Mouse (Mus musculus): ENCODE data around the gene Foxd1.

Gene Foxd1

GRCm38 (mm10) chr13:98354090-98354801, at the start of gene Foxd1:
Foxd1 (plus strand) TSS chr13:98354242.
- in situ Hi-C loops (cut with MboI; ENCODE audit: low sequenced_read_pairs): no loop called here

GRCm38 (mm10) chr13:98305257-98305656, 48.8 kb upstream of the Foxd1 start:
- in situ Hi-C loops (cut with MboI; ENCODE audit: low sequenced_read_pairs): no loop called here

DNA sequence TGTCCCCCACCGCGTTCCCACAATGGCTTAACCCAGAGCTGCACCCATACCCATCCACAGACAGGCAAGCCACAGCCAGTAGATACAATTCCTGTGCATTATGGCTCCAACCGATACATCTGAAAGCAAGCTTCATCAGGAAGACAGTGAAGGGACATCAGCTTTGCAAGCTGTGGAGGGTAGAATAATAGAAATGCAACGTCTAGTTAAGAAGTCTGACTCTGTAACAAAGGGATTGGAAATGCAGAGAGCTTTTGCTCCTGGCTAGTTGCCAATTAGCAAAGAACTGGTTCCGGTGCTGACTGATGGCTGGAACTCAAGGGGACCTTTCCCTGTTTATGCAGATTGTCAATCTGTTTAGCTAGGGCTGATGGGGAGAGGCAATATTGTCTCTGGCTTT, 47.6 kb upstream of the Foxd1 start:
- in situ Hi-C loops (cut with MboI; ENCODE audit: low sequenced_read_pairs): no loop called here

- in situ Hi-C loops (cut with MboI; ENCODE audit: low sequenced_read_pairs): no loop called here
Measured at GRCm38 (mm10) chr13:98306852-98307475, 47.1 kb upstream of the Foxd1 start.

GRCm38 (mm10) chr13:98308004-98308403, 46.0 kb upstream of the Foxd1 start:
- in situ Hi-C loops (cut with MboI; ENCODE audit: low sequenced_read_pairs): no loop called here

GRCm38 (mm10) chr13:98308724-98309123, 45.3 kb upstream of the Foxd1 start:
- in situ Hi-C loops (cut with MboI; ENCODE audit: low sequenced_read_pairs): no loop called here

GRCm38 (mm10) chr13:98311597-98311996, 42.4 kb upstream of the Foxd1 start:
- in situ Hi-C loops (cut with MboI; ENCODE audit: low sequenced_read_pairs): no loop called here

DNA sequence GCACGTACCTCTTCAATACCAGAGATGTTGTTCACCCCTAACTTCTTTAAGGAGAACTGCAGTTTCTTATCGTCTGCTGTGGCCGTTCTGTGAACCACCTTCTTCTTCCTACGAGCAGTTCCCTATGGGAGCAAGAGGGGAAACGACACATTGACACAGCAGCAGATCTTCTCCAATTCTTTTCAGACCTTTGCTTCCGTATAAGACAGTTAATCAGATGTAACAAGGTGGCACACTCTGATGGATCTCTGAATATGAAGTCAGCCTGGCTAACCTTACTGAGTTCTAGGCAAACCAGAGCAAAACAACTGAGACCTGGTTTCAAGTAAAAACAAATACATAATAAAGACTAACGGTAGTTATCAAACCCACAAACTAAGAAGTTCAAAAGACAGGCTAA, 40.4 kb upstream of the Foxd1 start:
- in situ Hi-C loops (cut with MboI; ENCODE audit: low sequenced_read_pairs): no loop called here

GRCm38 (mm10) chr13:98315124-98315523, 38.9 kb upstream of the Foxd1 start:
- in situ Hi-C loops (cut with MboI; ENCODE audit: low sequenced_read_pairs): no loop called here

DNA sequence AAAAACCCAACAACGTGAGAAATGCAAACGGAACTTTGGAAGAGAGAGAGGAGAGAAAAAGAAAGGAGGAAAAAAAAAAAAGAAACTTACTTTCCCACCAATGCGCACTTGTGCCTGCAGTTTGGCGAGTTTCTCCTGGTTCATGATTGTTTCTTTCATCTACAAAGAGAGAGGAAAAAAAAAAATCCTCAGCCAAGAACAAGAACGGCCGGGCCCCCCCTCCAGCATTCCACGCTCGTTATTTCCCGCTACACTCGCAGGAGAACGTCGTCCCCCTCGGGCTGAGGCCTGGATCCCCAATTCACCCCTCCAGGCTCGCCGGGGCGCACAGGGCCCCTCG, 37.9 kb upstream of the Foxd1 start:
- in situ Hi-C loops (cut with MboI; ENCODE audit: low sequenced_read_pairs): no loop called here

GRCm38 (mm10) chr13:98316480-98317245, 37.4 kb upstream of the Foxd1 start, which contains the start of gene Btf3:
Btf3 (minus strand) TSS chr13:98317006.
- in situ Hi-C loops (cut with MboI; ENCODE audit: low sequenced_read_pairs): no loop called here

DNA sequence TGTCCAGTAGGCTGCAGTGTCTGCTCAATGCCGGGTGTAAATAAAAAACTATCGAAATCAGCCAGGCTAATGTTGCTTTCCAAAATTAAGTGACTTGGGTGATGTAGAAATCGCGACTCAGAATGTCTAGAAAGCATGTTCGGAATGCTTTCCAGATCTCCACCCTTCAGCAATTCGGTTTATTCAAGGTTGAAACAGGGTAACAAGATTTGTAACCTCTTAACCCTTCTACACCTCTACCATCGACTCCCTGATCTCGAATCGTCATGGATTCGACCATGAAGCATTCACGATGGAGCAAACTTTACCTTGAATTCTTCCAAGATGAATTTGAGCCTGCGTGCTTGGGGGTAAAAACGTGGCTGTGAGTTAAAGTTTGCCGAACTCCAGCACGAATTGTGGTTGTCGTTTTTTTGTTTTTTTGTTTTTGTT, 36.8 kb upstream of the Foxd1 start:
- in situ Hi-C loops (cut with MboI; ENCODE audit: low sequenced_read_pairs): no loop called here

GRCm38 (mm10) chr13:98317911-98318310, 36.1 kb upstream of the Foxd1 start:
- in situ Hi-C loops (cut with MboI; ENCODE audit: low sequenced_read_pairs): no loop called here

- in situ Hi-C loops (cut with MboI; ENCODE audit: low sequenced_read_pairs): no loop called here
Measured at GRCm38 (mm10) chr13:98325034-98325433, 29.0 kb upstream of the Foxd1 start.

- in situ Hi-C loops (cut with MboI; ENCODE audit: low sequenced_read_pairs): no loop called here
Measured at GRCm38 (mm10) chr13:98332106-98332505, 21.9 kb upstream of the Foxd1 start.

- in situ Hi-C loops (cut with MboI; ENCODE audit: low sequenced_read_pairs): no loop called here
Measured at GRCm38 (mm10) chr13:98336205-98336604, 17.8 kb upstream of the Foxd1 start.

DNA sequence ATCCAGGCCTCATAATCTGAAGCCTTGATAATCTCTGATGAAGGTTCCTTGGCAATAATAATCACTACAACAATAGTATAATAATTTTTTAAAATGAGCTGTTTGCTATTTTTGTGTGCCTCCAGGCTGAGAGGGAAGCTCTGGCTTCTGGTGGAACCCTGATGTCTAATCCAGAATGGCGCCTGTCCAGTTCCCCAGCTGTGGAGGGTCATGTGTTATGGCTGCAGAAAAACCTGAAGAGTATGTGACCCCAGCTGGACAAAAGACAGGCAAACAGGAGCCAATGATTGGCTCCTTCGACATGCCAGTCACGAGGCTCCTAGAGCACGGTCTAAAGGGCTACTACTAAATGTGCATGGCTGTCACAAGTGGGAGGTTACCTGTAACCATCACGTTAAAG, 13.5 kb upstream of the Foxd1 start:
- in situ Hi-C loops (cut with MboI; ENCODE audit: low sequenced_read_pairs): no loop called here

DNA sequence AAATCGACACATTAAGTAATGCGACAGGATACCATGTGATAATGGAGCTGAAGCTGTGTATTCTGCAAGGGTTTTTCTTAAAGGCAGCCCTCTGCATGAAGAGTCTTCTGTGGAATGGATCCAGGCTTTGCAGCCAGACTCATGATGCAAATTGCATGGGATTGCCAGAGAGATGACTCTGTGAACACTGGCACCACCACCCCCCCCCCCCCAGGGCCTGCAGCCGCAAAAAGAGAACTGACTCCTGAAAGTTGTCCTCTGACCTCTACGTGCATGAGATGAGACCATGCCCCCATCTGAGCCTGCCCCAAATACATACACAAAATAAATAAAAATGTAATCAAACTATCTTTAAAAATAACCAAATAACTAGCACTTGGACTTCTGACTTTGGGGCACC, 4.6 kb upstream of the Foxd1 start:
- in situ Hi-C loops (cut with MboI; ENCODE audit: low sequenced_read_pairs): no loop called here

GRCm38 (mm10) chr13:98351527-98351926, 2.5 kb upstream of the Foxd1 start:
- in situ Hi-C loops (cut with MboI; ENCODE audit: low sequenced_read_pairs): no loop called here

GRCm38 (mm10) chr13:98352381-98352975, 1.6 kb upstream of the Foxd1 start:
- in situ Hi-C loops (cut with MboI; ENCODE audit: low sequenced_read_pairs): no loop called here

DNA sequence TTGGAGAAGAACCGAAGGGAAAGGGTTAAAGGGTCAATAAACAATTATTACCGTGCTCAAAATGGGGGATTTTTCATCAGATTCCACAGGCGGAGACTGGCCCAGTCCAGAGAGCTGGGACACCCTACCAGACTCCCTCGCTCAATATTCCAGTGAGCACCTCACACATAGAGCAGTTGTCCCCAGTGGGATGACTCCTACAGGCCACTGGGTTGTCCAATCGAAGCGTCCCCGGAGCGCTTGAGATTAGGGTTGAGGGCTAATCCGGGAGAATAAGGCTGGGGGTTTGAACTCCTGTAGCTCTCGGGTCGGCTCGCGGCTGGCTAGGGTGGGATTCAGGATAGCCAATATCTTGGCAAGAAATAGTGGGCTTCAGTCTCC, 343 bp upstream of the Foxd1 start:
- in situ Hi-C loops (cut with MboI; ENCODE audit: low sequenced_read_pairs): no loop called here

All from CH12F3 (cell line).